Mouse (Mus musculus) midbrain, embryonic 15.5 days (tissue): ENCODE measurements around the gene Nup210l. TPM values are rescaled to one million over a fixed set of nuclear protein-coding genes. Genes with fewer than 3 reads are reported as not detected.

Source experiments
- ATAC-seq: fragments of 200-750 bp; cut with Nextera tagmentation; replicated peaks from 2 replicates; pipeline ENCODE4 v1.8.0; 2017; ENCODE audit warnings: moderate TSS enrichment
- H3K27ac ChIP-seq: fragments of 300-500 bp; sonication (generic); 2 replicates; pipeline ENCODE4 v1.5.1; 2015; ENCODE audit warnings: mild to moderate bottlenecking, inconsistent platforms
- H3K27me3 ChIP-seq: fragments of 300-500 bp; sonication (generic); replicated peaks from 2 replicates; pipeline ENCODE4 v1.6.1; 2015; ENCODE audit warnings: inconsistent platforms
- H3K36me3 ChIP-seq: fragments of 300-500 bp; sonication (generic); replicated peaks from 2 replicates; pipeline ENCODE4 v1.6.1; 2015; ENCODE audit warnings: inconsistent platforms
- H3K4me1 ChIP-seq: fragments of 300-500 bp; sonication (generic); 2 replicates; pipeline ENCODE4 v1.6.1; 2015; ENCODE audit warnings: inconsistent platforms
- H3K4me2 ChIP-seq: fragments of 300-500 bp; sonication (generic); 2 replicates; pipeline ENCODE4 v1.6.1; 2015; ENCODE audit warnings: inconsistent platforms, mild to moderate bottlenecking, moderate library complexity
- H3K4me3 ChIP-seq: fragments of 300-500 bp; sonication (generic); 2 replicates; pipeline ENCODE4 v1.5.1; 2015; ENCODE audit warnings: mild to moderate bottlenecking, inconsistent platforms
- H3K9ac ChIP-seq: fragments of 300-500 bp; sonication (generic); 2 replicates; pipeline ENCODE4 v1.6.1; 2015; ENCODE audit warnings: mild to moderate bottlenecking, inconsistent platforms
- H3K9me3 ChIP-seq: fragments of 300-500 bp; sonication (generic); 2 replicates; pipeline ENCODE4 v1.6.1; 2016; ENCODE audit warnings: inconsistent platforms
- WGBS: fragments of 180-500 bp; shearing (Covaris S2); methylation state at CpG from one replicate; pipeline ENCODE4 v1.1.7; 2015; ENCODE audit warnings: mixed read lengths; 5-methylcytosine and 5-hydroxymethylcytosine counted together
- polyA plus RNA-seq: library from polyadenylated mRNA; unstranded; fragments of >200 nt; fragmentation: Nextera tagmentation; extraction: Ambion mirVana; gene quantifications from 2 replicates; pipeline ENCODE4 v1.2.1, GENCODE M21; 2015

Gene Nup210l
- 0.26 and 0.43 TPM in 2 replicates for polyA plus RNA-seq

DNA sequence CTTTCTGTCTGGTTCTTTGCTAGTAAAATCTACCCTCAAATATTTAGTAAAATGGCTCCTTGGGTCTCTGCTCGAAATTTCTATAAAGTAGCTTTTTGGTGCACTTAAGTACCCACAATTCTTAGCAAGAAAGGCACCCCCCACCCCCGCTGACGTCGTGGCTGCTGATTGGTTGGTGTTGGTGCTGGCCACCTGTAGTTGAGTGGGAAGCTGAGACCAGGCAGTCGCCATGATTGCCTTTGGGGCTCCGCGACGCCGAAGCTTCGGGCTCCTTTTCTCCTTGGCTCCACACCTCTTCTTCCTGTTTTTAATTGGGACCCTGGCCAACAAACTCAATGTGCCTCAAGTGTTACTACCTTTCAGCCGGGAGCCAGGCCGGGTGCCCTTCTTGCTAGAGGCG lies at the start of gene Nup210l:
Nup210l (plus strand) TSS at position 195 of the 400 bp plus-strand sequence.
- no peak within 1 kb of the TSS for H3K4me3 ChIP-seq
- WGBS = 82% methylated on average over 13 of the region's 13 CpGs
- H3K9ac ChIP-seq = no peak within 1 kb of the TSS
- no peaks in the 10 kb centered on the region for H3K9me3 ChIP-seq
- no peak within 1 kb of the TSS for H3K27ac ChIP-seq
- H3K4me2 ChIP-seq = no peak within 1 kb of the TSS
- H3K4me1 ChIP-seq = no peaks in the 10 kb centered on the region
- H3K36me3 ChIP-seq = peaks cover 9% of the 10 kb centered on the region; the same call in 1 of the 2 replicates
- H3K27me3 ChIP-seq = no peaks in the 10 kb centered on the region
- ATAC-seq = no peak

DNA sequence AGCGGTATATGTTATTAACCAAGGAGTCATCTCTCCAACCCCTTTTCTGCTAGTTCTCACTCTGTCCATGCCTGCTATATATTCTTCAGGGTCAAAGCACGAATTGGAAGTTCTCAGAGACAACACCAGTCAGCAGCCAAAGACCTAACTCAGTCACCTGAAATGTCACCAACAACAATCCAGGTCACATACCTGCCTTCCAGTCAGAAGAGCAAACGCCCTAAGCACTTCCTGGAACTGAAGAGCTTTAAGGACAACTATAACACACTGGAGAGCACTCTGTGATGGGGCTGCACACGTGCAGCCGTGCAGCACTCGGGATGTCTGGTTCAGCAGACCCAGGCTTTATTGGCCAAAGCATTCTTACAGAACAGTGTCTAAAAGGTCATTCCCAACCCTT lies 42.4 kb upstream of the Nup210l start:
- no peak overlapping the region for H3K4me3 ChIP-seq
- H3K4me2 ChIP-seq = no peak overlapping the region
- H3K27me3 ChIP-seq = no peaks in the 10 kb centered on the region
- H3K9ac ChIP-seq = no peak overlapping the region
- no peak for ATAC-seq
- H3K36me3 ChIP-seq = peaks cover 25% of the 10 kb centered on the region
- H3K4me1 ChIP-seq = no peaks in the 10 kb centered on the region
- H3K9me3 ChIP-seq = no peaks in the 10 kb centered on the region
- WGBS = 95% methylated on average over 6 of the region's 6 CpGs
- H3K27ac ChIP-seq = no peak overlapping the region

DNA sequence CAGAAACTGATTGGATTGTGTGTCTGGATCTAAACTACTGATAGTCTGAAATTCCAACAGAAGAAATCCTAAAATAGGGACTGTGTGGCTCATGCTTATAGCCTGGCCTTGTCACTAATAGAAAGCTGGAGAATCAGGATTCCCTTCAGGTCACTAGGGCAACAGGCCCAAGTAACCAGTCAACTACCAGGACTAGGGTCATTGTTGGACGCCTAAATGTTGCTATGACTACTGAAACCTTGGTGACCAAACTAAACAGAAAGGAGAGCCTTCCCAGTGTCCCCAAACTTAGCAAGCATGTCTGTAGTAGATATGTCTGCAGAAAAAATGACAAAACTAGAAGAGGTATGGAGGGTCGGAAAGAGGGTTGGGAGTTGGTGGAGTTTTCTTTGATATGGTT lies 41.4 kb upstream of the Nup210l start:
- Histone ChIP-seq H3K9ac (no peak overlapping the region), H3K9me3 (no peaks in the 10 kb centered on the region), H3K4me3 (no peak overlapping the region), H3K36me3 (peaks cover 21% of the 10 kb centered on the region), H3K4me1 (no peaks in the 10 kb centered on the region), H3K4me2 (no peak overlapping the region), H3K27me3 (no peaks in the 10 kb centered on the region), H3K27ac (no peak overlapping the region)
- WGBS = 46% methylated on average over 2 of the region's 2 CpGs
- ATAC-seq = no peak

DNA sequence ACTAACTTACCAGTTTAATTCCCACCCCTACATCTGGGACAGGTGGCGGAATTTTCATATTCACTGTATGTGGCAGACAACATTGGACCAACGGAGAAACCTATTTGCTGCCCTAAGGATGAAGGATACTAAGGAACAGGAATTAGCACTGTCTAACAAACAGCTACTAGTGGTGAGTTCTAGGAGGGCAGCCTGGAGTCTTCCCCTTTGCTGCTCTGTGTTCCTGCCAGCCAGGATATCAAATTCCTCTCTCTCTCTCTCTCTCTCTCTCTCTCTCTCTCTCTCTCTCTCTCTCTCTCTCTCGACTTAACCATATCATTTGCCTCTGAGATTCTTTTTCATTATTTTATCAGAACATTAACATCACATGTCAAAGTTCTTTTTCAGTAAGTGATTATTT lies 39.5 kb upstream of the Nup210l start:
- Histone ChIP-seq H3K27ac (no peak overlapping the region), H3K36me3 (peaks cover 15% of the 10 kb centered on the region), H3K4me1 (no peaks in the 10 kb centered on the region), H3K9me3 (no peaks in the 10 kb centered on the region), H3K4me3 (no peak overlapping the region), H3K4me2 (no peak overlapping the region), H3K9ac (no peak overlapping the region), H3K27me3 (no peaks in the 10 kb centered on the region)
- no peak for ATAC-seq
- WGBS = 85% methylated on average over 3 of the region's 3 CpGs

DNA sequence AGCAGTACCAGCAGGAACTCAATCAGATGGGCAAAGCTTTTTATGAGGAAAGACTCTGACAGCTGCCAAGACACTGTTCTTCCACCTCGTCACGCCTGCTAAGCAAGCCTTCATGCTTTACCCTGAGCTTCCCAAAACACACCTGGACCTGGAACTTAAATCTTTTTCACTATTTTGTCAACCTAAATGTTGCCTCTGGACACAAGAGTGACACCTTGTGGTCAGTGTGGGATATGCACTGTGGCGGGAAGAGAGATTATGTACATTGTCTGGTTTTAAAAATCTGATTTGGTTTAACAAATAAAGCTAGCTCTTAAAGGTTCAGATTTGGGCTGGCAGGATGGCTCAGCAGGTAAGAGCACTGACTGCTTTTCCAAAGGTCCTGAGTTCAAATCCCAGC lies 38.4 kb upstream of the Nup210l start:
- WGBS = 63% methylated on average over 3 of the region's 3 CpGs
- Histone ChIP-seq H3K4me2 (no peak overlapping the region), H3K4me1 (no peaks in the 10 kb centered on the region), H3K9ac (no peak overlapping the region), H3K27me3 (no peaks in the 10 kb centered on the region), H3K27ac (no peak overlapping the region), H3K9me3 (no peaks in the 10 kb centered on the region), H3K36me3 (peaks cover 15% of the 10 kb centered on the region), H3K4me3 (no peak overlapping the region)
- ATAC-seq = no peak

DNA sequence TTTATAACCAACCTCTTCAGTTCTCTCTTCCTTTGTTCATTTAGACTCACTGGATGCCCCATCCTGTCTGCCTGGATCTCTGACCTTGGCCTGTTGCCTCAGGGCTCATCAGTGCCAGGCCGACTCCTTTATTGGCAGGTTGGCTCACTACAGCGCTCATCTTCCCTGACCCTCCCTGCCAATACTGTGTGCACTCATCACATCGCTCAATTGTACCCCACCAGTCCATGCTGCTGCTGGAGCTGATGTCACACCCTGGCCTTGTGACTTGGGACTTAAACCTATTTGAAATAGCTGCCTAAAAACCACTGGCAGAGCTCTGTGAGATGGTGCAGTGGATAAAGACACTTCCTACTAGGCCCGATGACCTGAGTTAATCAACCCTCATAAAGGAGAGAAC lies 36.1 kb upstream of the Nup210l start:
- Histone ChIP-seq H3K27me3 (no peaks in the 10 kb centered on the region), H3K4me3 (no peak overlapping the region), H3K9ac (no peak overlapping the region), H3K36me3 (0 out of 2 replicates have a peak, but pooled peaks cover 1% of the 10 kb centered on the region), H3K4me2 (no peak overlapping the region), H3K27ac (no peak overlapping the region), H3K4me1 (no peaks in the 10 kb centered on the region), H3K9me3 (no peaks in the 10 kb centered on the region)
- ATAC-seq = no peak
- 91% methylated on average over 4 of the region's 4 CpGs for WGBS

DNA sequence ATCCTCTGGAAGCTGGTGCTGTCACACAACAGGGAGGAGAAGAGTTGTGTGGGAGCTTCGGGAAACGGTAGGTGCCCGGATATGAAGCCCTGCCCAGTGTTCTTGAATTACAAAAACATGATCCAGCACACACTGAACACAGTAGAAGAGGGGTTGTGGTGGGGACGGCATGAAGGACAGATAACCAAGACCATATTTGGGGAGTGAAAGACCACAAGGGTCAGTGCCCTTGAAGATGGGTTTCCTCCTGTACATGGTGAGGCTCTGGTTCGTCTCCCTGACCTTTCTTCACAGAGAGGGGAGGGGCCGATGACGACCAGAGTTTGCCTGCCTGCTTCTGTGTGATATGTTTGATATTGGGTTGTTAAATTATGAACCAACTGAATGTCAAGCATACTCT lies 34.2 kb upstream of the Nup210l start:
- WGBS = 89% methylated on average over 7 of the region's 7 CpGs
- Histone ChIP-seq H3K27me3 (no peaks in the 10 kb centered on the region), H3K9me3 (no peaks in the 10 kb centered on the region), H3K36me3 (no peaks in the 10 kb centered on the region), H3K27ac (no peak overlapping the region), H3K9ac (no peak overlapping the region), H3K4me3 (no peak overlapping the region), H3K4me2 (no peak overlapping the region), H3K4me1 (no peaks in the 10 kb centered on the region)
- ATAC-seq = no peak

DNA sequence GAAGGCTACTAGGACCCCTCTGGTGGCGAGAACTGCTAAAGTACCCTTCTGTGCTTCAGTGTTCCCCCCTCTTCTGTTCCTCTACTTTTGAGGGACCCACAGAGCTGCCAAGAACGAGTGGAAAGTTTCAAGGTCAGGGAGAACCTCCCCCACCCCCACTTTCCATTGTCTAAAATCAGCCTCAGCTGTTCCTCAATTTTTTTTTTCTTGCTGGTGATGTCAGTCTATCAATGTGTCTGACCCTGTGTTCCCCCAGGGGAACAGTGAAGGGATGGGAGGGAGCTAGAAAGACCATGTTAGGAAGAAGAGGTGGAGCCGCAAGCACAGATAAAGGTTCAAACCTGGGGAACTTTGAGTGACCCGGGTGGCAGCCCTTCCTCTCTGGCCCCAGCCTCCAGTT lies 31.6 kb upstream of the Nup210l start, which contains the start of gene Tpm3:
Tpm3 (plus strand) TSS at position 356 of the 400 bp plus-strand sequence.
- H3K9ac ChIP-seq = no peak within 1 kb of the TSS
- ATAC-seq = no peak
- H3K9me3 ChIP-seq = no peaks in the 10 kb centered on the region
- no peaks in the 10 kb centered on the region for H3K36me3 ChIP-seq
- H3K4me2 ChIP-seq = no peak within 1 kb of the TSS
- H3K4me1 ChIP-seq = peaks cover 5% of the 10 kb centered on the region
- H3K27ac ChIP-seq = no peak within 1 kb of the TSS
- no peaks in the 10 kb centered on the region for H3K27me3 ChIP-seq
- WGBS = 76% methylated on average over 4 of the region's 4 CpGs
- no peak within 1 kb of the TSS for H3K4me3 ChIP-seq

DNA sequence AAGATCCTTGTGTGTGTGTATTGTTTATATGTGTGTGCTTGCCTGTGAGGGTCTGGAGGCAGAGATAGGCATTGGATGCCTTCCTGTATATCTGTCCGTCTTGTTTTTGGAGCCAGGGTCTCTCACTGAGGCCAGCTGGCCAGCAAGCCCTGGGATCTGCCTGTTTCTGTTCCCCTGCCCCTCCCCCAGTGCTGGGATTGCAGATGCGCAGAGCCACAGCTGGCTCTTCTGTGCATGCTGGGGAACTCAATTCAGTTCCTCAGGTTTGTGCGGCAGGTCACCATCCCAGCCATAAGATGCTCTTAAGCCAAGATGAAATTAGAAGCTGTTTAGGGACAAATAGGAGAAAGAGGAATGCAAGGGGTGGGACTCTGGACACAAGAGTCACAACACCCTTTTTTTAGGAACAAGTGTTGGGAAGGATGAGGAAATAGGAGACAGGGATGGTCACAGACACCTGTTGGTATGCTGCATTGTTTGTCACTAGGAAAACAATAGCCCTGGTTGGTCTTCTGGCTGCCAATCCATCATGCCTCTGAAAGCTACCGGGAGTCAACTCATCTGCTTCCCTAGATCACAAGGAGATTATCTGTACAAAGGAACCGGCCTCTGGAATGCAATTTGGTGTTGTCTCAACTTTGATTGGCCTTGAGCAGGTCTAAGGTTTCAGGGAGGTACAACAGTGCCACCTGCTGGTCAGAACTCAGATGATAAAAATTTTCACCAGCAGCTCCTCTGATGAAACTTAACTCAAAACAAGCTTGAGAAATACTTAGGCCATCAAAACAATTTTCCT lies 26.8 kb upstream of the Nup210l start:
- H3K4me1 ChIP-seq = peaks cover 32% of the 10 kb centered on the region
- H3K9me3 ChIP-seq = no peaks in the 10 kb centered on the region
- H3K36me3 ChIP-seq = no peaks in the 10 kb centered on the region
- H3K27ac ChIP-seq = no peak overlapping the region
- peak overlapping the region; percentile 7; the same call in 1 of the 2 replicates for H3K4me2 ChIP-seq
- WGBS = 9% methylated on average over 5 of the region's 5 CpGs
- 0 out of 2 replicates have a peak overlapping the region, but pooled peaks have one; percentile 2 for H3K4me3 ChIP-seq
- no peaks in the 10 kb centered on the region for H3K27me3 ChIP-seq
- ATAC-seq = no peak
- no peak overlapping the region for H3K9ac ChIP-seq

DNA sequence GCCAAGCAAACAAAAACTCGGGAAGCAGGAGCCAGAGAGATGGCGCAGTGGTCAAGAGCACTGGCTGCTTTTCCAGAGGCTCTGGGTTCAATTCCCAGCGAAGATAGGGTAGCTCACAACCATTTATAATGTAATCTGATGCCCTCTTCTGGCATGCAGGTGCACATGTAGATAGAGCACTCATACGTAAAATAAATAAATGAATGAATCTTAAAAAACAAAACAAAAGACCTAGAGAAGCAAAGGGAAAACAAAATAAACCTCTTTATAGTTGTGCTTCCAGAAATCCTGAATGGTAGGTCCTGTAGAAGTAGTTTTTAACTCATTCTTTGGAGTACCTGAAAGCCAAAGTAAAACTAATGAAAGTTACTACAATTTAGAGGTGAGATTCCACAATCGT lies 25.7 kb upstream of the Nup210l start:
- no peak overlapping the region for H3K4me3 ChIP-seq
- 59% methylated on average over 5 of the region's 5 CpGs for WGBS
- no peak overlapping the region for H3K9ac ChIP-seq
- H3K27ac ChIP-seq = no peak overlapping the region
- no peaks in the 10 kb centered on the region for H3K27me3 ChIP-seq
- H3K36me3 ChIP-seq = no peaks in the 10 kb centered on the region
- no peak for ATAC-seq
- H3K4me2 ChIP-seq = no peak overlapping the region
- no peaks in the 10 kb centered on the region for H3K9me3 ChIP-seq
- peaks cover 43% of the 10 kb centered on the region for H3K4me1 ChIP-seq

DNA sequence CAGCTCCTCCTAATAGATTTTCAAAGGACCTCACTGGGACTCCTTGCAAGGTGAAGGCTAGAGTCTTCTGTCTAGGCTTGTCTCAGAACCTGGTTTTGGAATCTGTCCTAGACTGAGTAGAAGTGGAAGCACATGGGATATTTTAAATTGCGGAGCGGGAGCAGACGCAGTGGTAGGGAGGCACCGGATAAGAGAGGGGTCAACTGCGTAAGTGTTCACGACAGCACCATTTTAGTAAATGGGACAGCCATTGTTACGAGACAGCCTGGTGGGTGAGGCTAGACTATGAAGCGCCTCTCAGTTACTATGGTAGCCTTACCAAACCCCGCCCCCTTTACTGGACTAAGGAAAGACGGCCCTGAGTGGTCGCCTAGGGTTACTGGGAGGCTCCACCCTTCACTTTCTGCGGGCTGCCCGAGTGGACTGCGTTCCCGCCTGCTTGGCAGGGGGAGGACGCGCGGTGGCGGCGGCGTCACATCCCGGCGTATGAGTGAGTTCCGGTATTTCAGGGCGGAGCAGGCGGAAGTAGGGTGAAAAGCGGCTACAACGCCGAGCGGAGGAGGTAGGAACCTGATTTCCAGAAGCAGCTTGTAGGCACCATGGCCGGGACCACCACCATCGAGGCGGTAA lies 24.7 kb upstream of the Nup210l start:
- peak overlapping the region; percentile 78 for H3K4me3 ChIP-seq
- H3K4me1 ChIP-seq = peaks cover 53% of the 10 kb centered on the region
- peak overlapping the region; percentile 76 for H3K9ac ChIP-seq
- H3K27ac ChIP-seq = peak overlapping the region; percentile 88
- WGBS = under 1% methylated on average over 33 of the region's 33 CpGs
- H3K36me3 ChIP-seq = no peaks in the 10 kb centered on the region
- H3K27me3 ChIP-seq = no peaks in the 10 kb centered on the region
- ATAC-seq = peak; percentile 95
- H3K4me2 ChIP-seq = peak overlapping the region; percentile 75
- H3K9me3 ChIP-seq = no peaks in the 10 kb centered on the region

DNA sequence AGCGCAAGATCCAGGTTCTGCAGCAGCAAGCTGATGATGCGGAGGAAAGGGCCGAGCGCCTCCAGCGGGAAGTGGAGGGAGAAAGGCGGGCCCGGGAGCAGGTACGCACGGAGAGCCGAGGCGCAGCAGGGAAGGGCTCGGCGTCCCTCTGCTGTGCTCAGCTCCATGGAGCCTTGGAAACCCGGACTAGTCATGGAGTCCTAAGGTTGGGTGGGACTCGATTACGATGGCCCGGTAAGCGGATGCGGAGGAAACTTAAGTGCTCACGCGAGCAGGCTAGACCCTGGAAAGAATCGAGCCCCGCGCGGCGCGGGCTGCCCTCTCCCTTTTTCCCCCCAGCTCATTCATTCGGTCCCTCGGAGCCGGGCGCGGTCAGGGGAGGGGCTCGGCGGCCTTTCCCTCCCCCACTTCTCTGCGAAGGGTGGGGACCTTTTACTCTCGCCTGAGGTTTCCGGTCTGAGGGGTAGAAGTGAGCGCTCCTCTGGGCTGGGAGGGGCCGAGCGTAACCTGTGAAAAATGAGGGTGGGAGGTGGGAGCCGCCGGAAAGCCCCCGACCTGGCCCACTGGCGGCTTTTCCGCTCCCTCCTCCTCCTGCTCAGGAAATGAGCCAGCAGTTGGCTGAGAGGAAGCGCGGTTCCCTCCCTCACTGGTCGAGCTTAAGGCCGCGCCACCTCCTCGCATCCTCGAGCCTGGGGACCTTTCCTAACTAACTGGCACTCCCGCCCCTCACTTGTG lies 24.0 kb upstream of the Nup210l start:
- peak; percentile 83 for ATAC-seq
- H3K4me3 ChIP-seq = peak overlapping the region; percentile 78
- no peaks in the 10 kb centered on the region for H3K9me3 ChIP-seq
- peak overlapping the region; percentile 76 for H3K9ac ChIP-seq
- under 1% methylated on average over 53 of the region's 53 CpGs for WGBS
- peak overlapping the region; percentile 75 for H3K4me2 ChIP-seq
- peak overlapping the region; percentile 88 for H3K27ac ChIP-seq
- H3K4me1 ChIP-seq = peaks cover 59% of the 10 kb centered on the region
- H3K27me3 ChIP-seq = no peaks in the 10 kb centered on the region
- H3K36me3 ChIP-seq = no peaks in the 10 kb centered on the region
